In the genomic region with DNA sequence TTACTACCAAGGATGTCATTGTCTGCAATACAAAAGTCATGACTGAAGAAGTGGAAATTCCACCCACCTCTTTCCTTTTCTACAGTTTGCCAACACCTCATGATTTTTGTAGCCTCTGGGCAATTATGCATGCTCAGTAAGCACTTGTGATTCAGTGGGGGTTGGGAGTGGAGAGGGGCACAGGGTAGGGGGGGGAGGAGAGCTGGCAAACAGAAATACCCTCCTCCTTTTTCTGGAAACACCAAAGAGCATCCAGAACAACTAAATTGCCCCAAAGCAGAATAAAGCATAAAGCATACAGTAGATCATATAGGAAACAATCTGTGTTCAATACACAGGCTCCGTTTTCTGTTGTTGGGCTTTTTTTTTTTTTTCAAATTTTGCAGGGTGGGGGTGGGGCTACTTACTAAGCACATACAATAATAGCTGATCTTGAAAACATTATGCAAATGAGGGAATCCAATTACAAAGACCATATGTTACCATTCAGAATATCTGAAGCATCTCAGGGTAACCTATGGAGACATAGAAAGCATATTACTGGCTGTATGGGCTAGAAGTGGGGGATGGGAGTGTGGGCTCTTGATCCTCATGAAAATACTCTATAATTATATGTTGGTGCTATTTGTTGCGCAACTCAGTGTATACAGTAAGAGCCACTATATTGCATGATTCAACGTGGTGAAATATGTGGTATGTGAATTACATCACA, we compare ENCODE assay signal across 13 mouse cellular contexts.
DNase-seq lines count a peak whose midpoint lies in the region; ATAC-seq lines count a peak whose summit lies in the region.
"Had no signal": no experiment of that assay in that cellular context is flagged by ENCODE, and none has a peak within 500 bp of the region (broad histone marks: within the 10 kb centered on the region; RNA-seq: fewer than 3 reads in every experiment).

No protein-coding gene starts in this region.

- DNase-seq in hindbrain, embryonic 10.5 days (ENCODE audit: low spot score), result peak; percentile 20
- peak; percentile 70 for DNase-seq in embryonic facial prominence, embryonic 11.5 days (ENCODE audit: low spot score)
- DNase-seq in hindbrain, embryonic 11.5 days (ENCODE audit: low spot score), result peak; percentile 46
- no peak for DNase-seq in testis, postnatal 14 days (ENCODE audit: low spot score)
- no peak for DNase-seq in frontal cortex, postnatal 36 days (ENCODE audit: low spot score in 2 of 2)
- DNase-seq: cerebellum, adult 11-12 months; gastrocnemius, adult 2 months; heart, adult 18-20 months had no signal

- no peaks in the 10 kb centered on the region for H3K27me3 ChIP-seq in hindbrain, embryonic 10.5 days (ENCODE audit: insufficient read depth, poor library complexity, severe bottlenecking)
- no peaks in the 10 kb centered on the region for H3K27me3 ChIP-seq in hindbrain, embryonic 16.5 days (replicated peaks; ENCODE audit: control insufficient read depth, insufficient read depth, low read length)
- no peaks in the 10 kb centered on the region for H3K27me3 ChIP-seq in embryonic facial prominence, embryonic 11.5 days (ENCODE audit: control insufficient read depth, insufficient read depth, low read length)
- no peaks in the 10 kb centered on the region for H3K27me3 ChIP-seq in hindbrain, embryonic 11.5 days (ENCODE audit: control insufficient read depth, insufficient read depth, low read length)
- no peaks in the 10 kb centered on the region for H3K27me3 ChIP-seq in neural tube, embryonic 12.5 days (replicated peaks)
- H3K27me3 ChIP-seq: heart, embryonic 15.5 days had no signal

- no peak overlapping the region for H3K4me2 ChIP-seq in hindbrain, embryonic 16.5 days (ENCODE audit: low read length)
- no peak overlapping the region for H3K4me2 ChIP-seq in embryonic facial prominence, embryonic 11.5 days (ENCODE audit: low read depth, low read length)
- H3K4me2 ChIP-seq in hindbrain, embryonic 11.5 days (replicated peaks; ENCODE audit: low read depth, low read length), result 0 out of 2 replicates have a peak overlapping the region, but pooled peaks have one; percentile 14
- no peak overlapping the region for H3K4me2 ChIP-seq in neural tube, embryonic 12.5 days (replicated peaks)
- H3K4me2 ChIP-seq: heart, embryonic 15.5 days had no signal

- peak overlapping the region; percentile 79 for H3K27ac ChIP-seq in hindbrain, embryonic 10.5 days
- H3K27ac ChIP-seq in hindbrain, embryonic 16.5 days (ENCODE audit: low read depth, low read length), result no peak overlapping the region
- H3K27ac ChIP-seq in embryonic facial prominence, embryonic 11.5 days (replicated peaks; ENCODE audit: low read depth, low read length), result 0 out of 2 replicates have a peak overlapping the region, but pooled peaks have one; percentile 41
- peak overlapping the region; percentile 54 for H3K27ac ChIP-seq in hindbrain, embryonic 11.5 days (ENCODE audit: low read depth, low read length)
- no peak overlapping the region for H3K27ac ChIP-seq in neural tube, embryonic 12.5 days
- H3K27ac ChIP-seq: gastrocnemius, adult 2 months; heart, embryonic 15.5 days; left cerebral cortex, adult 2 months had no signal

- WGBS in hindbrain, embryonic 10.5 days, result 61% methylated on average over 3 of the region's 3 CpGs
- WGBS in hindbrain, embryonic 16.5 days, result 43% methylated on average over 3 of the region's 3 CpGs
- WGBS in embryonic facial prominence, embryonic 11.5 days, result 53% methylated on average over 3 of the region's 3 CpGs
- 61% methylated on average over 3 of the region's 3 CpGs for WGBS in hindbrain, embryonic 11.5 days
- WGBS in neural tube, embryonic 12.5 days, result 67% methylated on average over 3 of the region's 3 CpGs

- H3K9me3 ChIP-seq in hindbrain, embryonic 10.5 days, result no peaks in the 10 kb centered on the region
- H3K9me3 ChIP-seq in hindbrain, embryonic 16.5 days (ENCODE audit: control insufficient read depth, low read length), result no peaks in the 10 kb centered on the region
- no peaks in the 10 kb centered on the region for H3K9me3 ChIP-seq in embryonic facial prominence, embryonic 11.5 days (replicated peaks; ENCODE audit: control insufficient read depth, low read length)
- no peaks in the 10 kb centered on the region for H3K9me3 ChIP-seq in hindbrain, embryonic 11.5 days (ENCODE audit: control insufficient read depth, low read length)
- no peaks in the 10 kb centered on the region for H3K9me3 ChIP-seq in neural tube, embryonic 12.5 days
- H3K9me3 ChIP-seq: heart, embryonic 15.5 days had no signal

- H3K36me3 ChIP-seq in hindbrain, embryonic 10.5 days, result no peaks in the 10 kb centered on the region
- H3K36me3 ChIP-seq in hindbrain, embryonic 16.5 days (ENCODE audit: control insufficient read depth, insufficient read depth, low read length), result no peaks in the 10 kb centered on the region
- H3K36me3 ChIP-seq in embryonic facial prominence, embryonic 11.5 days (replicated peaks; ENCODE audit: control insufficient read depth, insufficient read depth, low read depth, low read length), result no peaks in the 10 kb centered on the region
- no peaks in the 10 kb centered on the region for H3K36me3 ChIP-seq in hindbrain, embryonic 11.5 days (ENCODE audit: control insufficient read depth, insufficient read depth, low read length)
- no peaks in the 10 kb centered on the region for H3K36me3 ChIP-seq in neural tube, embryonic 12.5 days
- H3K36me3 ChIP-seq: heart, embryonic 15.5 days had no signal

- no peak for ATAC-seq in hindbrain, embryonic 16.5 days
- peak; percentile 34; the same call in 1 of the 2 replicates for ATAC-seq in embryonic facial prominence, embryonic 11.5 days (replicated peaks; ENCODE audit: insufficient number of reproducible peaks, low FRiP score, low TSS enrichment, low read depth)
- peak; percentile 89 for ATAC-seq in hindbrain, embryonic 11.5 days (ENCODE audit: low FRiP score)
- ATAC-seq in neural tube, embryonic 12.5 days (ENCODE audit: low FRiP score, low read depth), result peak; percentile 66
- ATAC-seq in granulocyte monocyte progenitor cell, adult 5-6 weeks (replicated peaks; ENCODE audit: poor library complexity, severe bottlenecking), result no peak

- no peak overlapping the region for H3K9ac ChIP-seq in hindbrain, embryonic 16.5 days (ENCODE audit: low read depth, low read length)
- H3K9ac ChIP-seq in embryonic facial prominence, embryonic 11.5 days (replicated peaks; ENCODE audit: low read length), result no peak overlapping the region
- H3K9ac ChIP-seq in hindbrain, embryonic 11.5 days (ENCODE audit: low read depth, low read length), result no peak overlapping the region
- H3K9ac ChIP-seq in neural tube, embryonic 12.5 days, result no peak overlapping the region
- H3K9ac ChIP-seq: heart, embryonic 15.5 days had no signal

- H3K4me3 ChIP-seq in hindbrain, embryonic 10.5 days, result no peak overlapping the region
- H3K4me3 ChIP-seq in hindbrain, embryonic 16.5 days (ENCODE audit: low read length), result no peak overlapping the region
- H3K4me3 ChIP-seq in embryonic facial prominence, embryonic 11.5 days (ENCODE audit: low read depth, low read length), result no peak overlapping the region
- H3K4me3 ChIP-seq in hindbrain, embryonic 11.5 days (ENCODE audit: low read depth, low read length), result no peak overlapping the region
- H3K4me3 ChIP-seq in neural tube, embryonic 12.5 days, result no peak overlapping the region
- H3K4me3 ChIP-seq: gastrocnemius, adult 2 months; heart, embryonic 15.5 days; left cerebral cortex, adult 2 months had no signal

- H3K4me1 ChIP-seq in hindbrain, embryonic 10.5 days (replicated peaks), result peaks cover 24% of the 10 kb centered on the region
- no peaks in the 10 kb centered on the region for H3K4me1 ChIP-seq in hindbrain, embryonic 16.5 days (ENCODE audit: control insufficient read depth, insufficient read depth, low read depth, low read length)
- no peaks in the 10 kb centered on the region; the same call in none of the 2 replicates for H3K4me1 ChIP-seq in embryonic facial prominence, embryonic 11.5 days (ENCODE audit: control insufficient read depth, insufficient read depth, low read length)
- no peaks in the 10 kb centered on the region for H3K4me1 ChIP-seq in hindbrain, embryonic 11.5 days (replicated peaks; ENCODE audit: control insufficient read depth, insufficient read depth, low read length)
- H3K4me1 ChIP-seq in neural tube, embryonic 12.5 days, result peaks cover 3% of the 10 kb centered on the region; the same call in 1 of the 2 replicates
- H3K4me1 ChIP-seq: heart, embryonic 15.5 days had no signal

Comparison
In these comparisons a context has a peak if more than half of its experiments do, and no peak if none do; other contexts are left out.
1. H3K27ac ChIP-seq: peak in hindbrain, embryonic 10.5 days (single experiment), embryonic facial prominence, embryonic 11.5 days (single experiment) and hindbrain, embryonic 11.5 days (single experiment); none in hindbrain, embryonic 16.5 days (single experiment) and neural tube, embryonic 12.5 days (single experiment).
2. ATAC-seq: peak in embryonic facial prominence, embryonic 11.5 days (single experiment), hindbrain, embryonic 11.5 days (single experiment) and neural tube, embryonic 12.5 days (single experiment); none in hindbrain, embryonic 16.5 days (single experiment) and granulocyte monocyte progenitor cell, adult 5-6 weeks (single experiment).
3. DNase-seq: peak in hindbrain, embryonic 10.5 days (single experiment), embryonic facial prominence, embryonic 11.5 days (single experiment) and hindbrain, embryonic 11.5 days (single experiment); none in testis, postnatal 14 days (single experiment) and frontal cortex, postnatal 36 days (0 of 2).